Mouse (Mus musculus) left cerebral cortex, adult 18-20 months (tissue): ENCODE results near the gene Cenpe. TPM values are rescaled to one million over a fixed set of nuclear protein-coding genes. Genes with fewer than 3 reads are reported as not detected.

ENCODE experiments used
- total RNA-seq, 2 experiments: library from RNA; stranded (reverse); gene quantifications; 2 replicates each; pipeline ENCODE4 v1.2.3; 2021

Gene Cenpe
- total RNA-seq, 2 experiments from 2014 or later = 0.89 to 1.5 TPM

Other genes with a start within 250 kb of the Cenpe start
- 1 to 10 TPM; 3.8 to 4.6 TPM for gene Bdh2, start 68.7 kb downstream of the Cenpe start, total RNA-seq
- 1 to 10 TPM; 2.4 to 3.4 TPM for gene Slc9b2, start 95.2 kb downstream of the Cenpe start, total RNA-seq
- gene Slc9b1, start 135.5 kb downstream of the Cenpe start, total RNA-seq = 1 to 10 TPM in 1 of 2 experiments, under 1 TPM in 1; 0.21 to 1.3 TPM
- gene Cisd2, start 211.4 kb downstream of the Cenpe start, total RNA-seq = 10 to 100 TPM; 34.6 to 36.0 TPM
- 100 to 1,000 TPM; 238 to 245 TPM for gene Ube2d3, start 225.6 kb downstream of the Cenpe start, total RNA-seq